Mouse (Mus musculus): ENCODE measurements around the gene Loxl4.

The Loxl4 gene

GRCm38 (mm10) chr19:42609716-42610115, 2.9 kb downstream of the Loxl4 start:
- no peak for DNase-seq (ENCODE audit: extremely low read depth, low read depth)

- DNase-seq (ENCODE audit: extremely low read depth, low read depth): no peak
These were observed 4.5 kb downstream of the Loxl4 start for GRCm38 (mm10) chr19:42608082-42608481.

- no peak for DNase-seq (ENCODE audit: extremely low read depth, low read depth)
These were observed 10.0 kb downstream of the Loxl4 start for GRCm38 (mm10) chr19:42602576-42602975.

GRCm38 (mm10) chr19:42602041-42602440, 10.6 kb downstream of the Loxl4 start:
- no peak for DNase-seq (ENCODE audit: extremely low read depth, low read depth)

- no peak for DNase-seq (ENCODE audit: extremely low read depth, low read depth)
These were observed 11.2 kb downstream of the Loxl4 start for GRCm38 (mm10) chr19:42601445-42601844.

GRCm38 (mm10) chr19:42600591-42600990, 12.0 kb downstream of the Loxl4 start:
- DNase-seq (ENCODE audit: extremely low read depth, low read depth): no peak

- DNase-seq (ENCODE audit: extremely low read depth, low read depth): no peak
These were observed 12.7 kb downstream of the Loxl4 start for GRCm38 (mm10) chr19:42599891-42600290.

- DNase-seq (ENCODE audit: extremely low read depth, low read depth): no peak
These were observed 14.7 kb downstream of the Loxl4 start for GRCm38 (mm10) chr19:42597896-42598295.

- DNase-seq (ENCODE audit: extremely low read depth, low read depth): no peak
These were observed 15.3 kb downstream of the Loxl4 start for GRCm38 (mm10) chr19:42597286-42597685.

GRCm38 (mm10) chr19:42595066-42595465, 17.5 kb downstream of the Loxl4 start:
- no peak for DNase-seq (ENCODE audit: extremely low read depth, low read depth)

GRCm38 (mm10) chr19:42593456-42593855, 19.2 kb downstream of the Loxl4 start:
- no peak for DNase-seq (ENCODE audit: extremely low read depth, low read depth)

- no peak for DNase-seq (ENCODE audit: extremely low read depth, low read depth)
These were observed 21.1 kb downstream of the Loxl4 start for GRCm38 (mm10) chr19:42591534-42591933.

GRCm38 (mm10) chr19:42589246-42589645, 23.4 kb downstream of the Loxl4 start:
- DNase-seq (ENCODE audit: extremely low read depth, low read depth): no peak

GRCm38 (mm10) chr19:42587704-42588103, 24.9 kb downstream of the Loxl4 start:
- no peak for DNase-seq (ENCODE audit: extremely low read depth, low read depth)

GRCm38 (mm10) chr19:42584188-42584587, 28.4 kb downstream of the Loxl4 start:
- DNase-seq (ENCODE audit: extremely low read depth, low read depth): no peak

GRCm38 (mm10) chr19:42583677-42584076, 28.9 kb downstream of the Loxl4 start:
- DNase-seq (ENCODE audit: extremely low read depth, low read depth): no peak

- DNase-seq (ENCODE audit: extremely low read depth, low read depth): no peak
These were observed 29.7 kb downstream of the Loxl4 start for GRCm38 (mm10) chr19:42582811-42583370.

GRCm38 (mm10) chr19:42580701-42581100, 31.9 kb downstream of the Loxl4 start:
- no peak for DNase-seq (ENCODE audit: extremely low read depth, low read depth)

GRCm38 (mm10) chr19:42578631-42579030, 34.0 kb downstream of the Loxl4 start:
- DNase-seq (ENCODE audit: extremely low read depth, low read depth): no peak

- no peak for DNase-seq (ENCODE audit: extremely low read depth, low read depth)
These were observed 35.8 kb downstream of the Loxl4 start for GRCm38 (mm10) chr19:42576856-42577255.

GRCm38 (mm10) chr19:42575317-42575716, 37.3 kb downstream of the Loxl4 start:
- DNase-seq (ENCODE audit: extremely low read depth, low read depth): no peak

GRCm38 (mm10) chr19:42571291-42571690, 41.3 kb downstream of the Loxl4 start:
- DNase-seq (ENCODE audit: extremely low read depth, low read depth): no peak

- DNase-seq (ENCODE audit: extremely low read depth, low read depth): no peak
These were observed 43.5 kb downstream of the Loxl4 start for GRCm38 (mm10) chr19:42569076-42569475.

GRCm38 (mm10) chr19:42567020-42567419, 45.6 kb downstream of the Loxl4 start:
- DNase-seq (ENCODE audit: extremely low read depth, low read depth): no peak
